Mouse (Mus musculus): ENCODE results near the gene Cyp2f2.

DNA sequence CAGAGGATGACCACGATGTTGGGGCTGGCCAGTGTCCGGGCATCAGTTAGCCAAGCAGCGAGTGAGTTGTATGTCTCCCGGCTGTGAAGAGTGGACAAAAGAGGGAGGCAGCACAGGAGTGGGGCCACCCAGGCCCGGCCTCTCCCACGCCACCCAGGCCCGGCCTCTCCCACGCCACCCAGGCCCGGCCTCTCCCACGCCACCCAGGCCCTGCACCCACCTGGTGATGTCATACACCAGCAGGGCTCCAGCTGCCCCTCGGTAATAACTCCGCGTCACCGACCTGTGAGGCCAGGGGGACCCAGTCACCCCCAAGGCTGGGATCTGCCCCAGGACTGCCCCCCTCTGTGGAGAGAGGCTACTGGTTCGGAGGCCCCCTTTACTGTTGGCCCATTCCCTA lies 54.8 kb downstream of the Cyp2f2 start:
- TF ChIP-seq POLR2A (IDR thresholded peaks at IDR 0.05; ENCODE audit: borderline replicate concordance, extremely low read depth, insufficient read depth, insufficient read length, poor library complexity, severe bottlenecking), result no peak
- no peak for TF ChIP-seq CTCF (IDR thresholded peaks at IDR 0.05; ENCODE audit: borderline replicate concordance, extremely low read depth, insufficient read depth, insufficient read length)
